Mouse (Mus musculus) C2C12 (cell line): Measurements from ENCODE around the gene Col15a1. TPM values are rescaled to one million over a fixed set of nuclear protein-coding genes. Genes with fewer than 3 reads are reported as not detected.

ENCODE experiments used
- H3K27me3 ChIP-seq: one replicate; pipeline ENCODE4 v1.6.1; 2011; ENCODE audit not compliant: control insufficient read depth, insufficient read depth, insufficient read length
- H3K36me3 ChIP-seq: one replicate; pipeline ENCODE4 v1.6.1; 2011; ENCODE audit not compliant: control insufficient read depth, insufficient read depth
- H3K4me3 ChIP-seq: one replicate; pipeline ENCODE4 v1.5.1; 2011; ENCODE audit warnings: mild to moderate bottlenecking, control low read depth; ENCODE audit not compliant: poor library complexity, insufficient read depth, severe bottlenecking
- H3K79me2 ChIP-seq: one replicate; pipeline ENCODE4 v1.6.1; 2011; ENCODE audit not compliant: control insufficient read depth, insufficient read depth
- H3K79me3 ChIP-seq: one replicate; pipeline ENCODE4 v1.6.1; 2011; ENCODE audit warnings: low read depth, control low read depth
- H3ac ChIP-seq: one replicate; pipeline ENCODE3; 2011; ENCODE audit warnings: low read depth; ENCODE audit not compliant: control insufficient read depth, insufficient read length
- CEBPB ChIP-seq: IDR thresholded peaks from one replicate; pipeline ENCODE4 v1.6.1; 2011; ENCODE audit warnings: low read depth, mild to moderate bottlenecking, control low read depth, moderate library complexity
- CTCF ChIP-seq: IDR thresholded peaks from one replicate; pipeline ENCODE4 v1.5.1; 2011; ENCODE audit not compliant: control insufficient read depth, insufficient read depth, insufficient read length
- FOSL1 ChIP-seq: IDR thresholded peaks from one replicate; pipeline ENCODE4 v1.8.0; 2011; ENCODE audit warnings: mild to moderate bottlenecking, low read length; ENCODE audit not compliant: poor library complexity, insufficient read depth, severe bottlenecking
- MAX ChIP-seq: IDR thresholded peaks from one replicate; pipeline ENCODE4 v1.6.1; 2011; ENCODE audit warnings: mild to moderate bottlenecking, control low read depth
- MYOD1 ChIP-seq: IDR thresholded peaks from one replicate; pipeline ENCODE4 v1.6.1; 2011; ENCODE audit warnings: low read depth; ENCODE audit not compliant: control insufficient read depth, insufficient read length
- MYOG ChIP-seq: IDR thresholded peaks from one replicate; pipeline ENCODE4 v1.6.1; 2011; ENCODE audit not compliant: control insufficient read depth, insufficient read length; ENCODE audit errors: extremely low read depth
- USF1 ChIP-seq: IDR thresholded peaks from one replicate; pipeline ENCODE4 v1.6.1; 2011; ENCODE audit warnings: low read depth, mild to moderate bottlenecking, control low read depth, moderate library complexity
- long read RNA-seq, 2 experiments: library from polyadenylated mRNA; unstranded; transcript quantifications; one replicate each; pipeline ENCODE4 v2.0.0; 2019 to 2020
- polyA plus RNA-seq: library from polyadenylated mRNA; unstranded; fragments of >200 nt; fragmentation: generic; extraction: Trizol; gene quantifications from one replicate; pipeline ENCODE4 v1.2.1, GENCODE M21; 2012; ENCODE audit warnings: missing spikeins

The Col15a1 gene
- polyA plus RNA-seq, result 0.05 TPM
- long read RNA-seq, experiment 1, result 0 reads
- long read RNA-seq, experiment 2, result 0 reads

- Histone ChIP-seq H3ac (no peak within 1 kb of the TSS), H3K27me3 (peaks cover 51% of the 10 kb centered on the region), H3K79me2 (no peaks in the 10 kb centered on the region), H3K36me3 (no peaks in the 10 kb centered on the region), H3K4me3 (no peak within 1 kb of the TSS), H3K79me3 (no peaks in the 10 kb centered on the region)
- TF ChIP-seq FOSL1 (no peak), CTCF (no peak), CEBPB (no peak), MYOG (no peak), USF1 (no peak), MAX (no peak), MYOD1 (no peak)
These were observed at the start of gene Col15a1 for GRCm38 (mm10) chr4:47207969-47208420. TSS of gene Col15a1 (plus strand) at chr4:47208161.

DNA sequence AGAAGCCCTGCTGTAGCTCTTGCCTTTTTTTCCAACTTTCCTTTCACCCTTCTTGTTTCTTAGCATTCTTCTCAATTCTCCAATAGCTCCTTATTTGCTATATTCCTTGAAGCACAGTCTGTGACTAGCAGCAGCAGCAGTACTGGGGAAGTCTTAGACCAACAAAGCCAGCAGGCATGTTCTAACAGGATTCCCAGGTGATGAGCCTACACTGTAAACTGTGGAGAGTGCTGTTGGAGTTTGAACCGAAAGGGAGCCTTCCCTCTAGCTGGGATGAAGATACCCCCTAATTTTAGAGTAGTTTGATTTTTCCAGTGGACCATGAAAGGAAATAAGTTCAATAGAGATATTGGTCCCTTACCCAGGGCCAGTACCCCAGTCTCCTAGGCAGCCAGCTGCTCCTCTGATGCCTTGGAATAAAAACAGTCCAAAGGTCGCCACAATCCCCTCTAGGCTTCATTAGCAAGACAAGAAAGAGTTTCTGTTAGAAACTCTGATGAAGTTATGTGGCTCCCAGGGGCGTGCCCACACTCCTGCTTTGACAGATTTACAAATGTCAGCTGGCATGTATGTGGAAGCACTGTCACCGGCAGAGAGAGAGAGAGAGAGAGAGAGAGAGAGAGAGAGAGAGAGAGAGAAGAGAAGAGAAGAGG lies 46.7 kb upstream of the Col15a1 start:
- no peaks in the 10 kb centered on the region for H3K79me2 ChIP-seq
- H3K4me3 ChIP-seq, result no peak overlapping the region

DNA sequence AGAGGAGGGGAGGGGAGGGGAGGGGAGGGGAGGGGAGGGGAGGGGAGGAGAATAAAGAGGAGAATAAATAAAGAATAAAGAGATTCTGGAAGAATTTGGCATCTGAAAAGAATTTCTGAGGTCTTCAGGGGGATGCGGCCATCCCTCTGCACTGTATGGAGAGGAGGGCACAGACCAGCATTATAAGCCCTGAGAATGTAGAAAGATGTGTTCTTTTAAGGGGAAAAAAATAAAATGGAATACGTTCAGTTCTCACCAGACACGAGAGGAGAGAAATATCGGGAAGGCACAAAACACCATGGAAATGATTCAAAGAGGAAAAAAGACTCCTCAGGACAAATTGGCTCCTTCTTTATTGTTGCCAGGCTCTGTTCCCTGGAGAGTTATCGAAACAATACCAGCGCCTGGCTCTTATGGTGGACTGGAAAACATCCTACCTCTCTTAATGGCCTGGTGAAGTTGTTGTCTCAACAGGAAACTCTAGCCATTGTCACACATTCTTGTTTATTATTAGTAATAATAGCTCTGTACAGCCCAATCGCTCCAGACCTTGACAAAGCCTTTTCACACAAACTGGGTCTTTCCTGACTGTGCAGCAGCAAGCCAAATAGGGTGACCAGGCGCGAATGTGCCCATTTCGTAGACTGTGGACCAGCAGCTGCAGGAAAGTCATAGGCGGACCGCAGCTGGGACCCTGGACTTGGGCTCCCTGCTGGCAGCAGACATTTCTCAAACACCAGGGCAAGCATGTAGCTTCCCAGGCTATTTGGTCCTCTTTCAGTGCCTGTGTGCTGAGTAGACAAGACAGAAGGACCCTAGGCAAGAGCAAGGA lies 46.0 kb upstream of the Col15a1 start:
- Histone ChIP-seq H3K79me3 (no peaks in the 10 kb centered on the region), H3ac (no peak overlapping the region), H3K79me2 (no peaks in the 10 kb centered on the region), H3K27me3 (peaks cover 3% of the 10 kb centered on the region), H3K4me3 (no peak overlapping the region), H3K36me3 (no peaks in the 10 kb centered on the region)
- no peak for TF ChIP-seq FOSL1
- TF ChIP-seq CEBPB, result no peak
- TF ChIP-seq CTCF, result no peak
- no peak for TF ChIP-seq MYOG
- no peak for TF ChIP-seq MAX
- no peak for TF ChIP-seq MYOD1
- TF ChIP-seq USF1, result no peak

More for the DNA sequence above, 46.7 kb upstream of the Col15a1 start:
- Histone ChIP-seq H3ac (no peak overlapping the region), H3K36me3 (no peaks in the 10 kb centered on the region), H3K79me3 (no peaks in the 10 kb centered on the region), H3K27me3 (peaks cover 3% of the 10 kb centered on the region)
- TF ChIP-seq MYOG, result no peak
- TF ChIP-seq USF1, result no peak
- TF ChIP-seq FOSL1, result no peak
- TF ChIP-seq MAX, result no peak
- no peak for TF ChIP-seq CTCF
- TF ChIP-seq MYOD1, result no peak
- no peak for TF ChIP-seq CEBPB

DNA sequence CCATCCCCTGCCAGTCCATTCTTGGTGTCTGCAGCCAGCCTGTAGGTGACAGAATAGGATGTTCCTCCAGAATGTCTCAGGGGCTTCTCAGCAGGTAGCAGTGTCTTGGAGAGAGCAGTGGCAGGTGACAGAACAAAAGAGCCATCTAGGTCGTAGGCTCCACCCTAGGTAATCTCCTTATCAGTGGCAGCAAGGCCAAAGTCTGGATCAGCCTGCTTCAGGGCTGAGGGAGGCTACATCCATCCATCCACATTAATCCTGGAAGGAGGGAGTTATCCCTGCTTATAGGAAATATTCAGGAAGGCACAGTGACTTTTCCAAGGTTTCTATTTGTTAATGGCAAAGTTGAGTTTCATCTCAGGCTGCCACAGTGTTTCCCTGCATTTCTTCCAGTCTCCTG lies 35.6 kb upstream of the Col15a1 start:
- no peaks in the 10 kb centered on the region for H3K79me3 ChIP-seq

DNA sequence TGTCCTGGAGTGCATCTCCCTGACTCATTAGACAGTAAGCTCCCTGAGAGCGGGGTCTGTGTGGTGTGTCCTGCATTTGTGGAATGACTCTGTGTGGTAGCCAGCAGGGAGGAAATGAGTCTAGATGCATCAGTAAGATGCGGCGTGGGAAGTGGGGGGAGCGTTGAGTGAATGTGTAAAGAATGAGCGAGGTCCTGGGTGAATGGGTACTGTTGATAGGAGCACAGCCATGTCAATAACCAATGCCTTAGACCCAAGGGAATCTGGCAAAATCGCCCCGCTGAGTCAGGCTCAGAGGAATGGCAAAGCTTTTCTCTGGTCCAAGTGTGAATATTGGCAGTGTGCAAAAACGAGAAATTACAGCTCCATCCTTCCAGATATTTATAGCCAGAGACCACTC lies 30.9 kb upstream of the Col15a1 start:
- H3K27me3 ChIP-seq, result no peaks in the 10 kb centered on the region
- no peaks in the 10 kb centered on the region for H3K36me3 ChIP-seq
- no peaks in the 10 kb centered on the region for H3K79me3 ChIP-seq
- H3K4me3 ChIP-seq, result no peak overlapping the region
- TF ChIP-seq FOSL1 (no peak), CTCF (no peak), MYOG (no peak), MAX (no peak), MYOD1 (no peak)
- no peaks in the 10 kb centered on the region for H3K79me2 ChIP-seq
- H3ac ChIP-seq, result no peak overlapping the region

More for the DNA sequence above, 35.6 kb upstream of the Col15a1 start:
- Histone ChIP-seq H3K4me3 (no peak overlapping the region), H3ac (no peak overlapping the region), H3K27me3 (no peaks in the 10 kb centered on the region), H3K36me3 (no peaks in the 10 kb centered on the region), H3K79me2 (no peaks in the 10 kb centered on the region)
- TF ChIP-seq MYOG (no peak), MAX (no peak), USF1 (no peak), CEBPB (no peak), CTCF (no peak), MYOD1 (no peak), FOSL1 (no peak)
